Mouse (Mus musculus) c-Kit-positive CD71-negative TER-119-negative erythroid progenitor cells, embryonic 14.5 days (primary cell): ENCODE results near the gene Ska2.

Experiments used
- DNase-seq: peaks from one replicate; pipeline ENCODE4 v3.0.0-alpha.2; 2013; ENCODE audit warnings: low read depth

Gene Ska2

GRCm38 (mm10) chr11:87173625-87174024 lies 64.6 kb downstream of the Ska2 start:
- DNase-seq = no peak
